In genomic region chr7:144470545-144471059, GRCm38 (mm10) we compare ENCODE assay signal across 8 mouse cellular contexts. TPM values are rescaled to one million over a fixed set of nuclear protein-coding genes. Genes with fewer than 3 reads are reported as not detected.
DNase-seq lines count a peak whose midpoint lies in the region; ATAC-seq lines count a peak whose summit lies in the region.

Gene Cttn, minus strand, starts transcription at chr7:144471009.

- H3K9me3 ChIP-seq in embryonic facial prominence, embryonic 10.5 days: no peaks in the 10 kb centered on the region
- H3K9me3 ChIP-seq in intestine, embryonic 15.5 days: no peaks in the 10 kb centered on the region
- H3K9me3 ChIP-seq in megakaryocyte, embryonic 14.5 days: peaks cover 10% of the 10 kb centered on the region

- peaks cover 35% of the 10 kb centered on the region for H3K4me1 ChIP-seq in embryonic facial prominence, embryonic 10.5 days
- peaks cover 17% of the 10 kb centered on the region for H3K4me1 ChIP-seq in intestine, embryonic 15.5 days (replicated peaks)
- peaks cover 92% of the 10 kb centered on the region for H3K4me1 ChIP-seq in megakaryocyte, embryonic 14.5 days

- H3K27ac ChIP-seq in embryonic facial prominence, embryonic 10.5 days (replicated peaks): peak within 1 kb of the TSS; percentile 94
- H3K27ac ChIP-seq in intestine, embryonic 15.5 days: peak within 1 kb of the TSS; percentile 79

- H3K36me3 ChIP-seq in embryonic facial prominence, embryonic 10.5 days (replicated peaks): peaks cover 25% of the 10 kb centered on the region
- peaks cover 3% of the 10 kb centered on the region; the same call in 1 of the 2 replicates for H3K36me3 ChIP-seq in intestine, embryonic 15.5 days
- H3K36me3 ChIP-seq in megakaryocyte, embryonic 14.5 days (replicated peaks; ENCODE audit: low read length): peaks cover 61% of the 10 kb centered on the region

- peak; percentile 95 for ATAC-seq in intestine, embryonic 15.5 days

- intact Hi-C loops in left cerebral cortex, postnatal 10 days (cut with DNase I): no loop called here

- peak; percentile 96 for DNase-seq in adrenal gland, postnatal 10 days
- DNase-seq in embryonic facial prominence, embryonic 10.5 days (ENCODE audit: low spot score): peak; percentile 94
- DNase-seq in gastrocnemius, postnatal 4 days (ENCODE audit: low spot score in 2 of 2): peak; percentile 88
- peak; percentile 87 to 95 for DNase-seq in left cerebral cortex, postnatal 10 days (ENCODE audit: extremely low spot score in 1 of 2, low spot score in 2 of 2)
- DNase-seq in right cerebral cortex, postnatal 36 days (ENCODE audit: low spot score in 2 of 2): peak; percentile 82 to 89
- peak; percentile 90 for DNase-seq in yolk sac, embryonic 10.5 days (ENCODE audit: low spot score)

- H3K4me3 ChIP-seq in embryonic facial prominence, embryonic 10.5 days: peak within 1 kb of the TSS; percentile 97
- peak within 1 kb of the TSS; percentile 82 for H3K4me3 ChIP-seq in intestine, embryonic 15.5 days (replicated peaks)
- H3K4me3 ChIP-seq in megakaryocyte, embryonic 14.5 days (replicated peaks): peak within 1 kb of the TSS; percentile 87

- no peaks in the 10 kb centered on the region for H3K27me3 ChIP-seq in embryonic facial prominence, embryonic 10.5 days (replicated peaks; ENCODE audit: low read depth, poor library complexity, severe bottlenecking)
- no peaks in the 10 kb centered on the region for H3K27me3 ChIP-seq in intestine, embryonic 15.5 days (replicated peaks)
- no peaks in the 10 kb centered on the region for H3K27me3 ChIP-seq in megakaryocyte, embryonic 14.5 days (replicated peaks)

- H3K4me2 ChIP-seq in intestine, embryonic 15.5 days (replicated peaks): peak within 1 kb of the TSS; percentile 79

- under 1% methylated on average over 30 of the region's 30 CpGs for WGBS in embryonic facial prominence, embryonic 10.5 days
- under 1% methylated on average over 29 of the region's 30 CpGs for whole genome bisulfite sequencing in intestine, embryonic 15.5 days

- H3K9ac ChIP-seq in intestine, embryonic 15.5 days: peak within 1 kb of the TSS; percentile 90

RNA-seq across cellular contexts. Expression of gene Cttn, which starts in this region (rescaled TPM):
- 100 to 1,000 TPM; 105 to 109 TPM for total RNA-seq in adrenal gland, postnatal 10 days (2021)
- 196 and 200 TPM in 2 replicates for polyA plus RNA-seq in embryonic facial prominence, embryonic 10.5 days (2016; fragmentation: Nextera tagmentation; extraction: Ambion mirVana)
- total RNA-seq in gastrocnemius, postnatal 4 days (2021): 10 to 100 TPM; 96.3 to 98.5 TPM
- 139 and 146 TPM in 2 replicates for polyA plus RNA-seq in intestine, embryonic 15.5 days (2015; fragmentation: Nextera tagmentation; extraction: Ambion mirVana)
- 100 to 1,000 TPM; 122 to 136 TPM for total RNA-seq in left cerebral cortex, postnatal 10 days (2021)
- 83.6 and 311 TPM in 2 replicates for polyA plus RNA-seq in megakaryocyte, embryonic 14.5 days (2012; ENCODE audit: insufficient read depth, low replicate concordance)

Comparison
In these comparisons a context has a peak if more than half of its experiments do, and no peak if none do; other contexts are left out.
1. Peak in every context shown above with its lines: DNase-seq, ATAC-seq, H3K4me3 ChIP-seq and H3K27ac ChIP-seq.